Mouse (Mus musculus) CH12.LX (cell line): ENCODE data around the gene Plxnb3.

Experiments used
- CTCF ChIP-seq, 2 experiments: IDR thresholded peaks in 1 of 2; conservative IDR thresholded peaks in 1 of 2; 2 replicates each; pipeline ENCODE4 v1.5.1; 2011 to 2012; ENCODE audit warnings: low read depth in 2 of 2, low read length in 2 of 2, improper control_type of control experiment in 1 of 2, inconsistent platforms in 1 of 2, mild to moderate bottlenecking in 1 of 2, moderate library complexity in 1 of 2
- ETS1 ChIP-seq: conservative IDR thresholded peaks from 2 replicates; pipeline ENCODE4 v1.6.1; 2012; ENCODE audit warnings: low read depth, mild to moderate bottlenecking, inconsistent platforms, low read length, improper control_type of control experiment, moderate library complexity
- KAT2A ChIP-seq: IDR thresholded peaks from 2 replicates; pipeline ENCODE4 v1.6.1; 2012; ENCODE audit warnings: low read length, improper control_type of control experiment, inconsistent platforms; ENCODE audit not compliant: insufficient replicate concordance
- MAZ ChIP-seq: IDR thresholded peaks from 2 replicates; pipeline ENCODE4 v1.6.1; 2012; ENCODE audit warnings: low read depth, mild to moderate bottlenecking, inconsistent platforms, low read length, improper control_type of control experiment, moderate library complexity
- MXI1 ChIP-seq: IDR thresholded peaks from 2 replicates; pipeline ENCODE4 v1.6.1; 2011; ENCODE audit warnings: mild to moderate bottlenecking, low read depth, low read length, improper control_type of control experiment
- POLR2A ChIP-seq: IDR thresholded peaks from 2 replicates; pipeline ENCODE4 v1.6.1; 2011; ENCODE audit warnings: low read depth, mild to moderate bottlenecking, improper control_type of control experiment, low read length
- TCF12 ChIP-seq: IDR thresholded peaks from 2 replicates; pipeline ENCODE4 v1.6.1; 2014; ENCODE audit warnings: low read depth, mild to moderate bottlenecking, inconsistent platforms, low read length, improper control_type of control experiment

- TF ChIP-seq POLR2A: no peak
- TF ChIP-seq KAT2A: no peak
- peak in 1 of 2 experiments; percentile 50; a peak in 2 of 4 replicates for TF ChIP-seq CTCF (conservative IDR thresholded peaks at IDR 0.05 in 1 of 2, IDR thresholded peaks at IDR 0.05 in 1 of 2; ENCODE audit: low read depth in 2 of 2, low read length in 2 of 2)
- TF ChIP-seq MXI1: no peak
- no peak for TF ChIP-seq MAZ
- no peak for TF ChIP-seq ETS1
- no peak for TF ChIP-seq TCF12
These were observed 7.9 kb upstream of the Plxnb3 start for GRCm38 (mm10) chrX:73748977-73749376.
